Mouse (Mus musculus) embryonic facial prominence, embryonic 15.5 days (tissue): ENCODE data around the gene Lipe. TPM values are rescaled to one million over a fixed set of nuclear protein-coding genes. Genes with fewer than 3 reads are reported as not detected.

Experiments used
- ATAC-seq: fragments of 200-750 bp; cut with Nextera tagmentation; 2 replicates; pipeline ENCODE4 v1.8.0; 2017; ENCODE audit warnings: low read depth, moderate TSS enrichment; ENCODE audit not compliant: insufficient number of reproducible peaks, low FRiP score, low TSS enrichment
- H3K27ac ChIP-seq: fragments of 300-500 bp; sonication (generic); replicated peaks from 2 replicates; pipeline ENCODE4 v1.5.1; 2015; ENCODE audit warnings: mild to moderate bottlenecking, inconsistent platforms
- H3K27me3 ChIP-seq: fragments of 300-500 bp; sonication (generic); 2 replicates; pipeline ENCODE4 v1.6.1; 2015; ENCODE audit warnings: inconsistent platforms
- H3K36me3 ChIP-seq: fragments of 300-500 bp; sonication (generic); 2 replicates; pipeline ENCODE4 v1.6.1; 2015; ENCODE audit warnings: mild to moderate bottlenecking, inconsistent platforms
- H3K4me1 ChIP-seq: fragments of 300-500 bp; sonication (generic); 2 replicates; pipeline ENCODE4 v1.6.1; 2015; ENCODE audit warnings: inconsistent platforms
- H3K4me2 ChIP-seq: fragments of 300-500 bp; sonication (generic); replicated peaks from 2 replicates; pipeline ENCODE4 v1.6.1; 2015; ENCODE audit warnings: mild to moderate bottlenecking, inconsistent platforms
- H3K4me3 ChIP-seq: fragments of 300-500 bp; sonication (generic); replicated peaks from 2 replicates; pipeline ENCODE4 v1.5.1; 2015; ENCODE audit warnings: mild to moderate bottlenecking, inconsistent platforms
- H3K9ac ChIP-seq: fragments of 300-500 bp; sonication (generic); 2 replicates; pipeline ENCODE4 v1.6.1; 2015; ENCODE audit warnings: inconsistent platforms
- H3K9me3 ChIP-seq: fragments of 300-500 bp; sonication (generic); replicated peaks from 2 replicates; pipeline ENCODE4 v1.6.1; 2016; ENCODE audit warnings: inconsistent platforms
- WGBS: fragments of 180-500 bp; shearing (Covaris S2); methylation state at CpG from one replicate; pipeline ENCODE4 v1.1.7; 2015; 5-methylcytosine and 5-hydroxymethylcytosine counted together
- polyA plus RNA-seq: library from polyadenylated mRNA; unstranded; fragments of >200 nt; fragmentation: Nextera tagmentation; extraction: Ambion mirVana; gene quantifications from 2 replicates; pipeline ENCODE4 v1.2.1, GENCODE M21; 2015

Lipe gene
- polyA plus RNA-seq, 1 experiment from 2014 or later, result 10.2 TPM

DNA sequence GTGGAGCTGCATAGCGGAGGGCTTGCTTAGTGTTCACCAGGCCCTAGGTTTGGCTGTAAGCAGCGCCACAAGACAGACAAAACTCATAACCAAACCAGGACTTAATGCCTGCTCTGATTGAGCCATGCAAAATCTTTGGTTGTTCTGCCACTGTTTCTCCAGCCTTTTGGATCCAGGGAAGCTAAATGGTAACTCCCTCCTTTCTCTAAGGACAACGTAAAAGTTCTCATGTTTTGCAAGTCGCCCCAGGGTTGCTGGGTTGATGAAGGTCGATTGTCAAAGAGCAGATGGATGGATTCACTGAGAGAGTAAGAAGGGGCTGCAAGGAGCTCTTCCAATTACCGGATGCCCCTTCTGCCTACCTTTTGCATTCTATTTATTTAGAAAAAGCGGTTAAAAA, 3.8 kb downstream of the Lipe start:
- H3K27ac ChIP-seq, result 0 out of 2 replicates have a peak overlapping the region, but pooled peaks have one; percentile 18

DNA sequence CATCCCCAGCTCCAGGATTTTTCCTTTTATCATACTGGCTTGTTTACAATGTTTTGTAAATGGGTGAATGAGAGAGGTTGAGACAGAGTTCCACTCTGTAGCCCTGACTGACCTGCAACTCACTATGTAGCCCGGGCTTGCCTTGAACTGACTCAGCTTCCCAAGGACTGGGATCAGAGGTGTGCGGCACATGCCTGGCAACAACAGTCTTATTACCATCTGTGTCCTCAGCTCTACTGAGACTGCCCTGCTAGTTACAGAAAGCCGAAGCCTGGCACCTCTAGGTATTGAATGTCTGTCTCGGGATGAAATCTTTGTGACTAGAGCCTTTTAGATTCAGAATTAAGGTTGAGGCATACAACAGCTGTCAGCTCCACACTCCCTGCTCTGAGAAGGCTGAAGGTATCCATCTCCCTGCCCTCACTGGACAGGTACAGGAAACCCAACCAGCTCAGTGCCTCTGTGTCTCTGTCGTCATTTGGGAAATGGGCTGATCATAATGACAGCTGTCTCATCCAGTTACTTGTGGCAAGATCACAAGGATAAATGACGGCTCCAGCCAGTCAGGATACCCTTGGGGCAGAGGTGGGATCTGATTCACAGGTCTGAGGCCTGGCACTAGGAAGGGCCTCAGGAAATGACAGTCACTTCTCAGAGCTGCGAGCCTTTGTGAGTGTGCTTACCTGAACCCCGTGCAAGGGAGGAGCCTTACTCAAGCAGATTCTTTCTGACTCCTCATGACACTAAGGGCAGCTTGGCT, 4.9 kb downstream of the Lipe start:
- no peak overlapping the region for H3K27ac ChIP-seq
- H3K9me3 ChIP-seq, result no peaks in the 10 kb centered on the region
- no peaks in the 10 kb centered on the region for H3K36me3 ChIP-seq
- 54% methylated on average over 8 of the region's 8 CpGs for WGBS
- no peak overlapping the region for H3K9ac ChIP-seq
- H3K27me3 ChIP-seq, result no peaks in the 10 kb centered on the region
- 0 out of 2 replicates have a peak overlapping the region, but pooled peaks have one; percentile 65 for H3K4me2 ChIP-seq
- H3K4me1 ChIP-seq, result peaks cover 37% of the 10 kb centered on the region
- ATAC-seq, result no peak
- no peak overlapping the region for H3K4me3 ChIP-seq

More for the DNA sequence above, 3.8 kb downstream of the Lipe start:
- Histone ChIP-seq H3K9me3 (no peaks in the 10 kb centered on the region), H3K4me3 (peak overlapping the region; percentile 72), H3K27me3 (no peaks in the 10 kb centered on the region), H3K4me2 (peak overlapping the region; percentile 65), H3K4me1 (peaks cover 31% of the 10 kb centered on the region), H3K36me3 (no peaks in the 10 kb centered on the region), H3K9ac (peak overlapping the region; percentile 23)
- 12% methylated on average over 7 of the region's 7 CpGs for WGBS
- no peak for ATAC-seq

DNA sequence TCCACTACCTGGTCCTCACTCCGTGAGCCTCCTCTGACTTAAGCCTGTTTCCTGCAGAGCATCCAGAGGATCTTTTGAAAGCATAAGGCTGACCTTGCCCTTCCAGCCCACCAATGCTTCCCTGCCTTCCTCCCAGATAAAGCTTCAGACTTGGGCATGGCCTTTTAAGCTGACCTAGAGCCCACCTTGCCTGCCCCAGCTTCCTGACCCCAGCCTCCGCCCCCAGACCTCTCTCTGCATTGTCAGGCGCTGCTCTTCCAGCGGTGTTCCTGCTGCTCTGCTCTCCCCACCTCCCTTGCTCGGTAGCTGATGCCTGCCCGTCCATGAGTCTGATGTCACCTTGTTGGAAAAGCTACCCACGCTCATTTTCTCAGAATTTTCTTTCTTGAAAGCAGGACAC, 5.7 kb downstream of the Lipe start:
- H3K4me1 ChIP-seq, result peaks cover 37% of the 10 kb centered on the region
- no peak overlapping the region for H3K9ac ChIP-seq
- no peak for ATAC-seq
- 56% methylated on average over 7 of the region's 7 CpGs for WGBS
- no peaks in the 10 kb centered on the region for H3K9me3 ChIP-seq
- peaks cover 6% of the 10 kb centered on the region for H3K36me3 ChIP-seq
- H3K27ac ChIP-seq, result no peak overlapping the region
- H3K4me2 ChIP-seq, result no peak overlapping the region
- no peak overlapping the region for H3K4me3 ChIP-seq
- H3K27me3 ChIP-seq, result no peaks in the 10 kb centered on the region

DNA sequence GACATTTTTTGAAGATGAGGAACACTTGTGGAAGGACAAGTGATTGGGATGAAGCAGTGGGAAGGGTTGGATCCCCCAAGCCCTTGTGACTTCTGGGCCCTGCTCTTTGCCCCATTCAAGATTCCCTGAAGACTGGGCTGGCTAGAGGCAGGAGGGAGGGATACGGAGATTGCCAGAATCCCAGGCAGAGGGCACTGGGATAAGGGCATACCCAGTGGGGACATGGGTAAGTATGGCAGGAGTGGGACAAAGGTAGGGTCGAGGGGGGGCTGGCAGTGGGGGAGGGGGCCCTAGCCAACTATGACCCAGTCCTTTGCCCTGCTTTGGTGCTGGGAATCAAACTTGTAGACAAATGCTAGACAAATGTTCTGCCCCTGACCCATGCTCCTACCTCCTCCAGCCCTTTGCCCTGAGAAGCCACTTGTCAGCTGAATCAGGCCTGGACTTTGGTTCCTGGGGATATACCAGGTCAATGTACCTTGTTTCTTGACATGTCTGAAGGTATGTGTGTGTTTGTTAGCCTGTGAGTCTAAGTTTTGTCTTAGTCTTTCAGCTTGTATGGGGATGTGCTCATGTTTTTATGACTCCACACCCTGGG, 6.6 kb downstream of the Lipe start:
- WGBS, result 77% methylated on average over 2 of the region's 2 CpGs
- Histone ChIP-seq H3K36me3 (peaks cover 13% of the 10 kb centered on the region), H3K4me1 (peaks cover 37% of the 10 kb centered on the region), H3K4me2 (no peak overlapping the region), H3K27me3 (no peaks in the 10 kb centered on the region), H3K9ac (no peak overlapping the region), H3K9me3 (no peaks in the 10 kb centered on the region), H3K4me3 (no peak overlapping the region), H3K27ac (no peak overlapping the region)
- no peak for ATAC-seq

DNA sequence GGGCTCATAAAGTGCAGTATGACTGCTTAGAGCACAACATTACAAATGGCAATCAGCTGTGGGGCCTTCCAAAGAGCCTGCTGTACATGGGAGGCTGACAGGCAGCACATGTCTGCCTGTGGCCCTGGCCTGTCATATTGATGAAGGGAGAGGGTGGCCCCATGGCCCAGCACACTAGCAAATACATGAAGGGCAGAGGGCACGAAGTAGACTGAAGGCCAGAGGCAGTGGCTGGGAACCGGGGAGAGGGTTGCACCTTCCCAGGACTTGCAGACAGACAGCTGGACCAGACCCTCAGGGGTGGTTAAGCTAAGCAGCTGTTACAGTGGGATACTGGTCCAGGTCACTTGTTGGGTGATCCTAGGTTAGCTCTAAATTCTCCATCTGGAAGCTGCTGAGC, 7.5 kb downstream of the Lipe start:
- no peak for ATAC-seq
- no peak overlapping the region for H3K4me3 ChIP-seq
- 33% methylated on average over 2 of the region's 2 CpGs for WGBS
- peaks cover 14% of the 10 kb centered on the region for H3K36me3 ChIP-seq
- H3K4me2 ChIP-seq, result no peak overlapping the region
- no peak overlapping the region for H3K27ac ChIP-seq
- H3K9ac ChIP-seq, result no peak overlapping the region
- H3K27me3 ChIP-seq, result no peaks in the 10 kb centered on the region
- peaks cover 40% of the 10 kb centered on the region for H3K4me1 ChIP-seq
- no peaks in the 10 kb centered on the region for H3K9me3 ChIP-seq

DNA sequence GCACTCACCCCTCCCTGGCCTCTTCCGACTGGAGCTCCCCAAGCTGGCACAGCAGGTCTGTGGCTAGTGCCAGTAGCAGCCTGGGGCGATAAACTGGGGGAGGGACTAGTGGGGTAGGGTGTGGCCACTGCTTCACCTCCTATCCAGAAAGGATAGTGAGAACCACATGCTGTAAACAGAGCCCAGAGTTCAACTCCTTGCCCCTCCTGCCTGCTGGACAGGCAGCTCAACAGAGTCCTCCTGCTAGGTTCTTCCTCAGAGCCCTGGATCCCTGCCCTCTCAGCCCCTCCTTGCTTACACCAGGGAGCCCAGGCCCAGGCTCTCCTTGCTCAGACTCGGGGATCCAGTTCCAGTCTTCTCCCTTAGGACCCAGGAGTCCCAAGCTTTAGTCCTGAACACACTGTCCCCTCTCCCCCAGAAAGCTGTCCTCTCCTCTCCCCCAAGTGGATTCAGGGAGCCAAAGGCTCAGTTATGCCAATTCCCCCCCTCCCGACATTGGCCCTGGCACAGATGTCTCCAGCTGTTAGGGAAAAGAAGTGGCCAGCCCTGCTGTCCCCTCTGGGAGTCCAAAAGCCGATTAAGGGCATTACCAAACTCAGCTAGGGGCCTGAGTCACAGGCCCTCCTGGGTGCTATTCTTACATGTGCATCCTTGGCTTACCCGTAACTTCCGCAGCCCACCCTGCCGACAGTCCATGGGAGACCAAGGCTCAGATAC, 8.3 kb downstream of the Lipe start:
- H3K4me3 ChIP-seq, result no peak overlapping the region
- H3K4me2 ChIP-seq, result no peak overlapping the region
- H3K36me3 ChIP-seq, result peaks cover 14% of the 10 kb centered on the region
- 31% methylated on average over 8 of the region's 8 CpGs for WGBS
- H3K27me3 ChIP-seq, result no peaks in the 10 kb centered on the region
- H3K27ac ChIP-seq, result no peak overlapping the region
- peaks cover 44% of the 10 kb centered on the region for H3K4me1 ChIP-seq
- no peaks in the 10 kb centered on the region for H3K9me3 ChIP-seq
- H3K9ac ChIP-seq, result no peak overlapping the region
- ATAC-seq, result peak; percentile 55; the same call in 1 of the 2 replicates

DNA sequence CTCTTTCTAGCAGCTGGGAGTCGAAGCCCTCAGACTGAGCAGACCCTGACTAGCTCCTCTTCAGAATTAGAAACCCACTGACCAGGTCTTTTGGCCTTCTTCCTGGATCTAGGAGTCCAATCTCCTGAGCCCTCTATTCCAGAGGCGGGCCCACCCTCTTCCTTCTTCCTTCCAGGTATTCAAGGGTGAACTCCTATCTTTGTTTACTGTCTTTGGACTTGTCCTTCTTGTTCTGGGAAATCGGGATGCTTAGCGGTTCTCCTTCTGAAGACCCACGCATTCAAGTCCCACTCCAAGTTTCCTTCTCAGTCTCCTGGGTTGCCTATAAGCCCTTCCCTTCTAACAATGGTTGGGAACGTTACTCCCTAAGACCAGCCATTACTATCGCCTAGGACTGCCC, 9.6 kb downstream of the Lipe start:
- H3K4me1 ChIP-seq, result peaks cover 33% of the 10 kb centered on the region
- no peaks in the 10 kb centered on the region for H3K27me3 ChIP-seq
- ATAC-seq, result no peak
- H3K9ac ChIP-seq, result no peak overlapping the region
- H3K9me3 ChIP-seq, result no peaks in the 10 kb centered on the region
- WGBS, result 83% methylated on average over 7 of the region's 7 CpGs
- H3K27ac ChIP-seq, result no peak overlapping the region
- no peak overlapping the region for H3K4me3 ChIP-seq
- H3K36me3 ChIP-seq, result peaks cover 22% of the 10 kb centered on the region
- no peak overlapping the region for H3K4me2 ChIP-seq

DNA sequence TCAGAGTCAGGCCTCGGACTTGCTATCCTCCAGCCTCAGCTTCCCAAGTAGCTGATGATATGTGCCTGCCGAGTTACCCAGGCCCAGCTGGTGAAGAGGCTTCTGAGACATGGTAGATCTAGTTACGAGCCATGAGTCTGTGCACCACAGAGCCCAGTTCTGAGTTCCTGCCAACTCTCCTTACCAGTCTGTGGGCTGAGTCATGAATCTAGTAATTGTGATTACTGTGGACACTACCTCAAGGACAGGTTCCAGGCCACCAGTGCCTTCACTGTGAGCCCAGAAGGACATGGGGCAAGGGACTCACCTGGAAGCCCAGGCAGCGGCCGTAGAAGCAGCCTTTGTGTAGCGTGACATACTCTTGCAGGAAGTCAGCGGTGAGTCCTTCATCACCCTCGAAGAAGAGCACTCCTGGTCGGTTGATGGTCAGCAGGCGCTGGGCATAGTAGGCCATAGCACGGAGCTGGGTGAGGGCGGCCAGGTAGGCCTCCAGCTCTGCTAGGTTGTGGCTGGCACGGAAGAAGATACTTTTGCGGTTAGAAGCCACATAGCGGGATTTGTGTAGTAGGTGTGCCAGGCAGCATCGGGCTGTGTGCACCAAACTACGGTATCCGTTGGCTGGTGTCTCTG, 10.6 kb downstream of the Lipe start:
- H3K4me3 ChIP-seq, result no peak overlapping the region
- no peaks in the 10 kb centered on the region for H3K27me3 ChIP-seq
- no peak for ATAC-seq
- peaks cover 28% of the 10 kb centered on the region for H3K36me3 ChIP-seq
- 89% methylated on average over 18 of the region's 18 CpGs for WGBS
- H3K4me1 ChIP-seq, result peaks cover 28% of the 10 kb centered on the region
- no peak overlapping the region for H3K9ac ChIP-seq
- H3K27ac ChIP-seq, result no peak overlapping the region
- no peaks in the 10 kb centered on the region for H3K9me3 ChIP-seq
- no peak overlapping the region for H3K4me2 ChIP-seq

DNA sequence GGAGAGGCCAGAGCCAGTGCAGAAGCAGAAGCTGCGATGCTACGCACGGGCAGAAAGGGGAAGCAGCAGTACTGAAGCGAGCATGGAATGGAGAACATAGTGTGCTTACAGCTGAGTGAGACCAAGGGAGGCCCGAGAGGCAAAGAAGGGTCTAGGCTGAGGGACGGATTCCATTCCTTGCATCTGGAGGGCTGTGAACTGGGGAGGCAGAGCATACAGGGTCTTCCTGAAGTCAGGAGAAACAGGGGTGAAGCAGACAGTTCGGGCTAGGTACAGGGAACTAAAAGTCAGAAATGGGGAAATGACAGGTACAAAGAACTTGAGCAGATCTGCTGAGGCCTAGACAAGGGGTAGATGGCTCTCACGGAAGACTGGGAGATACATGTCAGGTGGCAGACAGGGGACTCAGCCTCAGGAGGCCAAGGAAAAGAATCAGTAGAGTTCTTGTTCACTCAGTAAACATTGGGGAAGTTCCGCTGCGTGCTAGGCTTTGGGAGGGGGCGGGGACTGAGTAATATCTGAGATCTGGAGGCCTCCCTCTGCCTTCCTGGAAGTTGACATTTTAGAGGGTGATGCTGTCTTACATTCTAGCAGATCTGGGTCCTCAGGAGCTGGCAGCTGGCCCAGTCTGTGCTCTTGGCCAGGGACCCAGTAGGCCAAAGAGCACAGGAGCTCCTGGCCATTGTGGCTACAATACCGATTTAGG, 12.5 kb downstream of the Lipe start:
- no peak overlapping the region for H3K4me2 ChIP-seq
- no peak for ATAC-seq
- H3K9ac ChIP-seq, result no peak overlapping the region
- no peaks in the 10 kb centered on the region for H3K9me3 ChIP-seq
- H3K27ac ChIP-seq, result peak overlapping the region; percentile 22
- peaks cover 33% of the 10 kb centered on the region for H3K36me3 ChIP-seq
- 74% methylated on average over 12 of the region's 12 CpGs for WGBS
- H3K4me3 ChIP-seq, result no peak overlapping the region
- H3K27me3 ChIP-seq, result no peaks in the 10 kb centered on the region
- peaks cover 27% of the 10 kb centered on the region for H3K4me1 ChIP-seq

DNA sequence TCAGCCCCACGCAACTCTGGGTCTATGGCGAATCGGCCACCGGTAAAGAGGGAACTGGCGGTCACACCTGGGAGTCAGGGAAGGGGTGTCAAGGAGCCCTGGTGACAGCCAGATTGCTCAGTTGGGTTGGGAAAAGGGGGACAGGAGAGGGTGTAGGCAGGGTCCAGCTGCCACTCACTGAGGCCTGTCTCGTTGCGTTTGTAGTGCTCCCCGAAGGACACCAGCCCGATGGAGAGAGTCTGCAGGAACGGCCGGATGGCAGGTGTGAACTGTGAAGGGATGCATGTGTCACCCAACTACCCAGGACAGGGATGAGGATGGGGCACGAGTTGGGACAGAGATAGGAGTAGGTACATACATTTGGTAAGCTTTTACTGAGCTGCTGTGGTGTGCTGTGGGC, 13.3 kb downstream of the Lipe start:
- Histone ChIP-seq H3K36me3 (peaks cover 33% of the 10 kb centered on the region), H3K9me3 (no peaks in the 10 kb centered on the region), H3K4me1 (peaks cover 23% of the 10 kb centered on the region), H3K27me3 (no peaks in the 10 kb centered on the region), H3K4me2 (no peak overlapping the region), H3K9ac (no peak overlapping the region), H3K4me3 (no peak overlapping the region), H3K27ac (no peak overlapping the region)
- WGBS, result 91% methylated on average over 12 of the region's 12 CpGs
- ATAC-seq, result no peak

DNA sequence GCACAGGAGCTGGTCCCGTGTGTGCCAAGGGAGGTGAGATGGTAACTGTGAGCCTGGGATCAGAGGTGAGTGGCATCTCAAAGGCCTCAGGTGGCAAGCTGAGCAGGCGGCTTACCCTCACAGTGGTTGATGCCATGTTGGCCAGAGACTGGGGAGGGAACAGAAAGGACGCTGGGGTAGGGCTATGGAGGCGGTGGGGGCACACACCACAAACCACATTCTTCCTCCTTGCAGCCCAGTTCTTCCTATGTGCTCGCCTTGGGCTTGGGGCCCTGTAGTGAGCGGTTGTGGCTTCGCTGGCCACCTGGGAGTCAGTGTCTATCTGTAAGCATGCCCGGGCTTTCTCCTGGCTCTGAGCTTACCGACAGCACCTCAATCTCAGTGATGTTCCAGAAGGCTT, 13.7 kb downstream of the Lipe start:
- no peaks in the 10 kb centered on the region for H3K27me3 ChIP-seq
- no peak overlapping the region for H3K4me3 ChIP-seq
- WGBS, result 85% methylated on average over 9 of the region's 9 CpGs
- no peak overlapping the region for H3K4me2 ChIP-seq
- peaks cover 22% of the 10 kb centered on the region for H3K4me1 ChIP-seq
- H3K9me3 ChIP-seq, result no peaks in the 10 kb centered on the region
- peaks cover 33% of the 10 kb centered on the region for H3K36me3 ChIP-seq
- H3K9ac ChIP-seq, result no peak overlapping the region
- no peak for ATAC-seq
- no peak overlapping the region for H3K27ac ChIP-seq
